Mouse (Mus musculus): ENCODE measurements around the gene Acaa1a. TPM values are rescaled to one million over a fixed set of nuclear protein-coding genes. Genes with fewer than 3 reads are reported as not detected.

The Acaa1a gene
- total RNA-seq (2023), result 10 to 100 TPM; 71.9 to 80.1 TPM

GRCm38 (mm10) chr9:119339558-119340211 lies at the start of gene Acaa1a:
Gene Acaa1a, plus strand, starts transcription at chr9:119339676.

DNA sequence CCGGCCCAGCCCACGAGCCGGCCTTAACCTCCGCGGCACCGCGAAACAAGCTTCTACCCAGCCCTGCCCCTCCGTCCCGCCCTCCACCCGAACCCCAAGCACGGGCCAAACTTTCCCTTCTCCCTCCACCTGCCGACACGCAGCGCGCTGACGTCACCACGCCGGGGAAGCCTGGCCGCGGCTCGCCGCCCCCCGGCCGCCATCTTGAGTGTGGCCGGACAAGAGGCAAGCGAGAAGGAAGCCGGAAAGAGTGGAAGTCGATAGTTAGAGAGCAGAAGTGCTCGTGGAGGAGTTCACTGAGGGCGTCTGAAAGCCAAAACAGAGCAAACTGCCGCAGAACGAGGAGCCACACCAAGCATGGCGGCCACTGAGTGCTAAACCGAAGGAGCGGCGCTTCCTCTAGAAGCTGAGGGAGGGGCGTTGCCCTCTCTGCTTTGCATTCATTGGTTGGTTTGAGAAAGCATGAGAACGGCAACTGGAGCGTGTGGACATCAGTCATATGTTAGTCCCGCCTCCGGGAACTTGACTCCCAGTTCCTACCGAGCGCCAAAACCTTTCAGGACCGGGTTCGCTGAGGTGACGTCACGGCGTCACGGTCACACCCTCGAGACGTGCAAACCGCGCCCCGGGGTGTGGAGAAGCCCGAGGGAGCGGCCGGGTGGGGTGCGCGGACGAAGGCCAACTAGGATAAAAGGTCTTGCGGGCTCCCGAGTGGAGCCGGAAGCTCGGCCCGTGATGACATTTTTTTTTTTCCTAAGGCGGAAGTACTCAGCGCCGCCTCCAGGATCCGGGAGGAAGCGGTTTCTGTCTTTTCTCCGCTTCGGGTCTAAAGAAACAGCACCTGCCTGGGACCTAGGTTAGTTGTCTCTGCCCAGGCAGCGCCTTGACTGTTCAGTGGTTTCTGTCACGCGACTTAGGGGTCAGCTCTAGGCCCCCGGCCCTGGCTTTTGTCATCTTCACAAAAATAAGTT lies 16.9 kb upstream of the Acaa1a start, which contains the start of gene Oxsr1:
Gene Oxsr1, minus strand, starts transcription at position 139 of the 971 bp plus-strand sequence.

DNA sequence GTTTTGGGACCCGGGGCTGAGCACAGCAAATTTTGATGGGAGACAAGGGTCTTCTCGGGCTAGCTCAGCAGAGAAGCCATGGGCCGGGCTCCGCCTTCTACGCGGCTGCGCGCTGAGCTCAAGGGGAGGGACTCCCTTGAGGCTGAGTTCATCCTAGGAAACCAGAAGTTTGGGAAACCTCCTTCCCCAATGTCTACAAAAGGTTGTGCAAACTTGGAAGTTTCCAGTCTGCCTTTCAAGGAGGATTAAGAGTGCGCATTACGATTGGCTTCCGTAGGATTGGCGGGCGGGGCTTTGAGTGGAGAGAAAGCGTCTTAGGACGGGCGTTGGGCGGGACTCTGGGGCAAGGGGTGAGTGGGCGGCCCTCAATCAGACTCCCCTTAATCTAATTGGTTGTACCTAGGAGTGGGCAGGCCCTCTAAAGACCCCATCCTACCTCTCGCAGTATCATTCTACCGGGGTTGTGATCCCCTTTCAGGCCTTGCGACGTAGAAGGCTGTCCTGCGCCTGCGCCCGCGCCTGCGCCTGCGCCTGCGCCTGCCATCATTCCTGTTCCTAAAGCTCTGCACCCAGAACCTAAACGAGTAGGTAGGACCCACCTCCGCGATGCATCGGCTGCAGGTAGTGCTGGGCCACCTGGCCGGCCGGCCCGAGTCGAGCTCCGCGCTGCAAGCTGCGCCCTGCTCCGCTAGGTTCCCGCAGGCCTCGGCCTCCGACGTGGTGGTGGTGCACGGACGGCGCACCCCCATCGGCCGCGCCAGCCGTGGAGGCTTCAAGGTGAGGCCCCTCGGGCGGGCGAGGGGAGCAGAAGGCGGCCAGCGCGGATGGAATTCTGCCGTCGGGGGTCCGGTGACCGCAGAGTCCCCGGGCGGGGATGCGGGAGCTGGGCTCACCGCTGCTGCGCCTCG lies 1.7 kb downstream of the Acaa1a start, which contains the start of gene Myd88:
Gene Myd88, minus strand, starts transcription at position 503 of the 908 bp plus-strand sequence.

GRCm38 (mm10) chr9:119357331-119358057 lies 18.0 kb downstream of the Acaa1a start, which contains the start of gene Xylb:
Gene Xylb, plus strand, starts transcription at chr9:119357381.

GRCm38 (mm10) chr9:119365284-119365683 lies 25.8 kb downstream of the Acaa1a start, which contains the start of gene Slc22a14:
Gene Slc22a14, minus strand, starts transcription at chr9:119365553.

Other genes starting within 250 kb of the Acaa1a start
- gene Plcd1, start 246.2 kb upstream of the Acaa1a start, total RNA-seq (2023), result 1 to 10 TPM; 5.5 to 6.2 TPM
- gene Dlec1, start 237.2 kb upstream of the Acaa1a start, total RNA-seq (2023), result under 1 TPM; 0.39 to 0.52 TPM
- 1 to 10 TPM; 1.1 to 1.3 TPM for gene Acaa1b, start 182.6 kb upstream of the Acaa1a start, total RNA-seq (2023)
- gene Gm47289, start 180.5 kb upstream of the Acaa1a start, total RNA-seq (2023), result not detected
- gene Slc22a13, start 130.6 kb upstream of the Acaa1a start, total RNA-seq (2023), result under 1 TPM in 1 of 2 experiments, not detected in 1; 0.24 TPM
- gene Oxsr1, start 17.2 kb upstream of the Acaa1a start, total RNA-seq (2023), result 10 to 100 TPM; 37.3 to 40.8 TPM
- 100 to 1,000 TPM; 107 to 123 TPM for gene Myd88, start 1.7 kb downstream of the Acaa1a start, total RNA-seq (2023)
- gene Xylb, start 17.7 kb downstream of the Acaa1a start, total RNA-seq (2023), result 1 to 10 TPM; 2.8 to 3.0 TPM
- not detected for gene Slc22a14, start 25.9 kb downstream of the Acaa1a start, total RNA-seq (2023)
- 1 to 10 TPM; 5.4 to 7.9 TPM for gene Acvr2b, start 62.4 kb downstream of the Acaa1a start, total RNA-seq (2023)
- gene Exog, start 105.3 kb downstream of the Acaa1a start, total RNA-seq (2023), result 1 to 10 TPM; 3.1 to 4.1 TPM
- gene Scn5a, start 239.3 kb downstream of the Acaa1a start, total RNA-seq (2023), result not detected

Data from monocyte, adult 59 days (primary cell).